Mouse (Mus musculus) embryo, embryonic 9.5 days (tissue): ENCODE data around the gene Ppp1r9b.

Experiments
- DNase-seq: peaks from one replicate; pipeline ENCODE4 v3.0.0-alpha.2; 2017; ENCODE audit errors: extremely low spot score

Ppp1r9b gene

DNA sequence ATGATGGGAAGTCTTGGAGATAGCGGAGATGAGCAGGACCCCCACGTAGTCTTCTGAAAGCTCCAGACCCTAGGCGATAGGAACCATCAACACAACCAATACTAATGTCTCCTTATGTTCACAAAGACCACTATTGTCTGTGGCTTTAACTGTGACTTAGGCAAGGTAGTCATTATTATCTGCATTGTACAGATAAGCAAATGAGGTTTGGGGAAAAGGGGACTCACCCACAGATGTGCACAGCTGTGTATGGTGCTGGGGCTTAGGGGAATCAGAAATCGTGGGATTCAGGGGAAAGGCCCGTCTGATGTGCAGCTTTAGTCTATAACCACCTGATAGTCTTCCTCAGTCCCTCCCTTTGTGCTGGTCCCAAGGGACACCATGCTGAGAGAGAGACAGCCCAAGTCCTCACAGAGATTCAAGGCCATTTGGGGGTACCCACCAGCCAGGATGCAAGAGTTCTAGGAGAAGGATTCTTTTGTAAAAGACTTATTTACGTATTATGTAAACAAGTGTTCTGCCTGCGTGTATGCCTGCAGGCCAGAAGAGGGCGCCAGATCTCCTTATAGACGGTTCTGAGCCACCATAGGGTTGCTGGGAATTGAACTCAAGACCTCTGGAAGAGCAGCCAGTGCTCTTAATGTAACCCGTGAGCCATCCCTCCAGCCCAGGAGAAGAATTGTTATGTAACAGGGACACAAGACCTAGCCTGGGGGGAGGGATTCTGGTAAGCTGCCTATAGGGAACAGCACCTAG is 31.6 kb downstream of the Ppp1r9b start:
- DNase-seq, result no peak

DNA sequence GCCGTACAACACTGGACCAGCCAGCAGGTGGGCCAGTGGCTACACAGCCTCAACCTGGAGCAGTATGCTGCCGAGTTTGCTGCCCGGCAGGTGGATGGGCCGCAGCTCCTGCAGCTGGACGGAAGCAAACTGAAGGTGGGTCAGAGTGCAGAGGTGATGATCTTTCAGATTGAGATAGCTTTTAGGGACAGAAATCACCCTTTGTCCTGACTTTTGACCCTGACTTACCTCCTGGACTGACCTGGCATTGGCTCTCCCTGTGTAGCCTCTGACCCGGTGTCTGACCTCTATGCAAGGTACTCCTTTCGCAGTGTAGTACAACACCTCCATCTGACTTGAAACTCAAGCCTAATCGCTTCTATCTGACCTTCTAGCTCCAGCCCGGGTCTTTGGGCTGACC is 32.6 kb downstream of the Ppp1r9b start:
- DNase-seq, result no peak

DNA sequence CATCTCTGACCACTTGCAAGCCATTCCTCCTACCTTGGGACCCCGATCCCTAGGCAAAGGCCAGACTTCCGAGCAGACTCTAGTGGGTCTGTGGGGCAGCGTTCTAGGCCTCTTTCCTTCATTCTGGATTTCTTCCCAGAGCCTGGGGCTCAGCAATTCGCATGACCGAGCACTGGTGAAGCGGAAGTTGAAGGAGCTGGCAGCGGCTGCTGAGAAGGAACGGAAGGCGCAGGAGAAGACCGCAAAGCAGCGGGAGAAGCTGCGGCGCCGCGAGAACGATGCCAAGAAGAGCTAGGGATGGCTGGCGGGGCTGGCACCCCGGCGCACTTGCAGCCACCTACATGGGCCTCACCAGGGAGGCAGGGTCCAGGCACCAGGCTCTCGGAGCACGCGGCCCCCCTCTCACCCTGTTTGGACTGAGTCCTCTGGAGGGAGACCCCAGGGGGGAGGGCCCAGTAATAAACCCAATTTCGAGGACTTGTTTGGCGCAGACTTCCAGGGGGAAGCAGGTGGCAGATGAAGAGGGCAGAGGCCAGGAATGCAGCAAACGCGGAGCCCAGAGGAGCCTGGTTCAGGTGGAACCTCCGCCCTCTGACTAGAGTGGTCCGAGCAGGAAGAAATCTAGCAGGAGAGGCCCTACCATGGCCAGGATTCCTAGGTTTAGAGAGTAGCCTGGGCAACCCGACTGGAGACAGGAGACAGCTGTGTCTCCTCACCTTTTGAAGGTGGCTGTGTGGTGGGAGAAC is 33.8 kb downstream of the Ppp1r9b start:
- DNase-seq, result no peak

DNA sequence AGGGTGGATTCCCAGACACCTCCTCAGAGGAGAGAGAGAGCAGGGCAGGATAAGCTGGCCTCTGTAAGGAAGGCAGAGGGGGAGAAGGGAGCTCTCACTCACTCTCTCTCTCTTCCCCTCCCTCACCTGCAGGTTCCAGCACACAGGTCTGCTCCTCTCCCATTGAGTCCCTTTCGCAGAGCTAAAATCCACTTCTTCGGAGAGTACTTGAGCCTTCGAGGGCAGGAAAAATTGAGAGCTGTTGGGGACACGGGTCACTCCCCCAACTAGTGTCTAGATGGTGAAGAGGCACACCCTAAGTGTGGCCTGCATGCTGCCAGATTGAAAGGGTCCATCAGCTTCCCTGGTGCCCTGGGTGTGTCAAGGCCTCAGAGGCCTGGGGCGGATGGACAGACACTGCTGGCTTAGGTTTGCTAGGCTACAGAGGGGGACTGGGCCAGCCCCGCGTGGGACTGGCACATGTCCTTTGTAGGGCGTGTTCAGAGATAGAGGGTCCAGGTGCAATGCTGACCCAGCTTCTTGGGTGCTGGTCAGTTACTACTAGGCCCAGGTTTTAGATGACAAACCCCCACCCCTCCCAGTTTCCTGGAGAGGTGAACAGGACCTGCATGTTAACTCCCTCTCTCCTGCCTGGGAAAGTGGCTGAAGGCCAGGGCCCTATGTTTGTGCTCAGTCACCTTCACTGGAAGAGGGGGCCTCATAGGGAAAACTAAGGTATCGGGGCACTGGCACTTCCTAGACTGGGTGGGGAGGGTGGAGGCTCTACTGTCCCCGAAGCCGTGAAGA is 34.6 kb downstream of the Ppp1r9b start:
- DNase-seq, result no peak

DNA sequence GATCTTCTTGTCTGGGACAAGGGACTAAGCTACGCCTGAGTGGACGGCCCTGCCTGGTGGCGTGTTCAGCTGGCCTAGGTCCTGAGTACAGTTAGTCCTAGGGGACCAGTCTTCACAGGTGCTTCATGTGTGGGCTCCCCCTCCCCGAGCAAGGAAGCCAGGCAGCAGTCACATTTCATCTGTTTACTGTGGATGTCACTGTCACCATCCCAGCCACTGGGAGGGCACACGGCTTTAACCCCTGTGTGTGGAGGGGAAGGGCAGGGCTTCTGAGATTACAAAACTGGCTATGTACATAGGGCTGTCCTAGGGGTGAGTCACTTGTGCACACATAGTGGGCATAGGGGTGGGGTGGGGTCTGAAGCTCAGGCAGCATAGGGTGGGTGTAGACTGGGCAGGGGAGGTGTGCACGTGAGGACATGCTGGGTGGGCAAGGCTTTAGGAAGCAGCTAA is 35.3 kb downstream of the Ppp1r9b start:
- DNase-seq, result no peak

DNA sequence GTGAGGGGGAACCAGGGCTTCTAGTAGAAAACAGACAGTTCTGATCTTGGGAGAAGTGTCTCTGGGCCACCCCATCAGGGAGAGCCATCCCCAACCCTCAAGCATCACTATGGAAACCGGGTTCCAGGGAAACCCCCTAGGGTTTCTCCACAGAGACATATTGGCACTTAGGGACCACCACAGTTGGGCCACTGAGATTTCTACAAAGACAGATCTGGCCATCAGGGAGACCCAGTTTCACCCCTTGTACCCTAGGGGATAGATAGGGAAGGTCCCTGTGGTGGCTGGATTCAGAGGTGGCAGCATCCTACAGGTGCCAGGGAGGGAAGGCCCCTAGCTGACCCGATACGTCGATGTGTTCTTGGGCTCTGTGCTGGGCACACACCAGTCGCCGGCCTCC is 36.0 kb downstream of the Ppp1r9b start:
- DNase-seq, result no peak

DNA sequence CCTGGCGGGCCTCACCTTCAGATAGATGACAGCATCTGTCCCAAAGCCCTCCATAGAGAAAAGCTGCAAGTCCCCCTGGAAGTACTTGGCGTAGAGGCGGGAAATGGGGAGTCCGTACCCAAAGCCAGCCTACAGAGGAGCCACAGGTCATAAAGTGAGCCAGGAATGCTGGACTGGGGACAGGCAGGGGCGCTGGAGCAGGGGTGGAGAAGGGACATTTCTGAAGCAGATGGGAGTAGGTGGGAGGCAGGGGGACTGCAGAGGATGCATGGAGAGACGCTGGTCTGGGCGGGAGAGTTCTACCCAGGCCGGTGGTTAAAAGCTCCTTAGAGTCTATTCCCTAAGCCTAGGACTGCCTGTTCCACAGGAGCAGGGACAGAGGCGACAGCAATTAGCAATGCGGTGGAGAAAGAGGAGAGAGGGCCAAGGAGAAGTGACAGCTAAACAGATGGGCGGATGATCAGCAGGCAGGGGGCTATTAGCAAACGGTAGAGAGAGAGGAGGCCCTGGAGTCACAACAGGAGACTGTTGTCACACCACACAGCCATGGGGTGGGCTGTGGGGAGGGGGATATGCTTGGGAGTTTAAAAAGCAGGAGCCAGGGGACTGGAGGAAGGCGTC is 37.1 kb downstream of the Ppp1r9b start:
- DNase-seq, result no peak

DNA sequence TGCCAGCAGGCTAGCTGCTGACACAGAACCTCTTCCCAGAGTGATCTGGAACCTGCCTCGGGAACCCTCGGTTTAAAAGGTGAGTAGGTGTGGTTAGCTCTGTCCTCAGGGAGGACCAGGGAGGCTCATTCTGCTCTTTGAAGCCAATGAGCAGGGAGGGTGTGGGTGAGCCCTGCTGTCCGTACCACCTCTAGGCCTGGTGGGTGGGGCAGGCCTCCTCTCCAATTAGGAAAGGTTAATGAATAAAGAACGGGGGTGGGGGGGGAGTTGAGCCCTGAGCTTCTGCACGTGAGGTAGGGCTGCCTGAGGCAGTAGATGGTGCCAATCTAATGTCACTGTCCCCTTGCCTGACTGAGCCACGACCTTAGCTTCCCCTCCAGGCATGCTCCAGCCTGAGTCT is 42.1 kb downstream of the Ppp1r9b start:
- DNase-seq, result no peak

DNA sequence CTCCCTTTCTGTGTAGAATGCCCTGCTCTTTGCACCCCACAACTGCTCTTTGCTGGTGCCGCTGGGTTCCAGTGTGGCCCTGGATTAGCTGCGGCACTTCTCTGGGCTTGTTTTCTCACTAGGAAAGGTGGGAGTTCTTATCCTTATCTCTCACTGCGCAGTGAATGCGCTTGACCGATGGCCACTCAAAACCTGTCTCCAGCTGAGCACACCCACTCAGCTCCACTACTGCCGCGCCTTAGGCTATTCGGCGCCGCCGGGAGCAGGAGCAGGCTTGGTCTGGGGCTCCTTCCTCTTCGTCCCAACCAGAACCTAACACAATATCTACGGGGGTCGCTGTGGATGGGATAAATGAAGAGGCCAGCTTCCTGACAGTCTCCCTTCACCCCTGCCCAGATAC is 42.8 kb downstream of the Ppp1r9b start:
- no peak for DNase-seq

DNA sequence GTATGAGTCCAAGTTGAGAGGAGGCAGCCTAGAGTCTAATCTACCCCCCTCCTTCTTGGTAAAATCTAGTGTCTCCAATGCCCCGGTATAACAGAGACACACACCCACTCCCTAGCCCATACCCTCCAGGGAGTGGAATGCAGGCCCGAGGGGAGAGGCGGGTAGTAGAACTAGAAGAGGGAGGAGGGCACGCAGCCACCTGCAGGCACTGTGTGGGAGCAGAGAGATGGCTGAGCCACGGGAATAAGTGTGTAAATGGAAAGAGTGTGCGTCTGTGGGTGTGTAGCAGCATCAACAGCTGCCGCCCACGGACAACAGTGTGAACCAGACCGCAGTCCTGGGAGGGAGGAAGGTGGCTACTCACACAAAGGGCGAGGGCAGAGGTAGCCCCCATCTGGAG is 44.1 kb downstream of the Ppp1r9b start:
- DNase-seq, result no peak

DNA sequence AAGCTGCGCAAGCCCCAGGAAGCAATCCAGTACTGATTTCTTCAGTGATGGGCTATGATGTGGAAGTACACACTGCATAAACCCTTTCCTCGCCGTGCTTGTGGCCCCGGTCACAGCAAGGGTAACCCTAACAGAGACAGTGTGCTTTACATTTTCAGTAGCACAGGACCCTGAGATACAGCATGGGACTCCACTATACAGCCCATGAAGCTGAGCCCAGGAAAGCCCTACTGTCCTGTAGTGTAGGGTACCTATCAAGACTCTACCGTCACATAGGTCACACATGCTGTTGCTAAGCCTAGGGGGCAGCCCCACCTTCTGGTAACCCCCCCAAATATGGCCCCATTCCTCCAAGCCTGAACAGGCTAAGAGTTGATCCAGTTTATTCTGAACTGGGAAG is 45.7 kb downstream of the Ppp1r9b start:
- no peak for DNase-seq

DNA sequence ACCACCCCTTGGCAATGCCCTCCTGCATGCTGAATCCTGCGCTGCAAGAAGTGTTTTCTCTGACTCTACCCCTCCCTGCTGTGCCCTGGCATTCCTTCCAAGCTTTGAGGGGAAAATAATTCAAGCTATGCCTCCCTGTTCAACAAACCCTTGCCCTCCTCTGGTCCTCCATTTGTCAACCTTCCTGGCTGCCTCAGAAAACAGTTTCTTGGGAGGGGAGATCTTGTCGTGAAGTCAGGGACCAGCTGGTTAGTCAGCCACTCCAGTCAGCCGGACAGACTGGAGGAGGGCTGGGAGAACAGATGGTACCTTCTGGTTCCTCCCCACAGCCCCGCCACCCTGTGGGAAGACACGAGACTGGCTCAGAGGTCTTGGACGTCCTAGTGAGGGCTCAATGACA is 46.5 kb downstream of the Ppp1r9b start:
- no peak for DNase-seq

DNA sequence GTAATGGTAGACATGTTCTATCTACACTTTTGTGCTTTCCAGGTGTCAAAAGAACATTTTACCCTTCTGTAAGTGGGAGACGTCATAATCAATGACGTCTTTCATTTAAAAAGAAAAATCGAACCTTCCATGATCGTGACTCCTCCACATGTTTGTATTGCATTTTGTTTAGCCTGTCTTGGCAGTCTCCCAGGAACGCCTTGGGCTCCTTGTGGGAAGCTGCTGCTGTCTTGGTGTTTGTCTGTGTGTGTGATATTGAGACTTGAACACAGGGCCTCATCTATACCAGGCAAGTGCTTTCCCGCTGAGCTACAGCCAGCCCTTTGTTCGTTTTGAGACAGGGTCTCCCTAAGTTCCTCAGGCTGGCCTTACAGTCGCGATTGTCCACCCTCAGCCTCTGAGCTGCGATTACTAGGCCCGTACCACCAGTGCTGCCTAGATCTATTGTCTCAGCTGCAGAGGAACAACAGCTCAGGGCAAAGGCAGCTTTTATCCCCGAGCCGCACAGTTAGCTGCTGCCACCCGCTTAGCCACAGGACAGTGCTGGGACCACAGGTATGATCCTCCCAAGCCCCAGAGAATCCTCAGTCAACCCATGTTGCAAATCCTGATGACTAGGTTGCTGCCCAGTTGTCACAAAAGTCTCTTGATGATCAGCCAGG is 47.5 kb downstream of the Ppp1r9b start:
- no peak for DNase-seq

DNA sequence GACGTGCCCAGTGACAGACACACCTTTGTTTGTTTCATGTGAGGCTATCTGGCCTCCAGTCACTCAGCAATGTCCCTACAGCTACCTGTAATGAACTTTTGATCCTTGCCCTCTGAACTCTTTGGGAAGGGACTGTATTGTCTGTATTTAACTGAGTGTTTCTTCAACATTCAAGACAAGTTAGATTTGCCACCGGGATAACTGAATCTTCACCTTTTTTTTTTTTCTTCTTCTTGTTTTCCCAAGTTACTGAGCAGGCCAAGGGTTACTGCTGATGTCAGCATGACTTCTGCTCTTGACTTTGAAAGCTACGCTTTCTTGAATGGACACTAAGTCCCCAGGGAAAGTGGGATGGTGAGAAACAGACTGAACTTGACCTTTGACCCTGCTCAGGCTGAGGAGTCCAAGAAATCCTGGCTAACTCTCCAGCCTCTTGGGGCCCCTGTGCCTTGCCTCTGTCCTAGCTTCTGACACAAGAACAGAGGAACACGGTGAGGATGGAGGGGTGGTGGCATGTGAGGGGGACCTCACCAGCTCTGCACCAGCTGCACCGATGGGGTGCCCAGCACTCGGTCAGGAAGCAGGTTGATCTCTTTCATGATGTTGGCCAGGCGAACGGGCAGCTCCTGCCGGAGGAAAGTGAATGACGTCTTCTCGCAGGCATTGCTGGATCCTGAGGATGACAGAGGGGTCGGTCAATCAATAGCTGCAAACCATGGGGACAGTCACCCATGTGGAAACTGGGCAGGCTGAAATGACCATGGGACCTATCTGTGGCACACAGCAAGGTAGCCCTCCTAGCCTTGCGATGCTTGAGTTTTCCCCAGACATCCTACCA is 48.2 kb downstream of the Ppp1r9b start:
- DNase-seq, result no peak

DNA sequence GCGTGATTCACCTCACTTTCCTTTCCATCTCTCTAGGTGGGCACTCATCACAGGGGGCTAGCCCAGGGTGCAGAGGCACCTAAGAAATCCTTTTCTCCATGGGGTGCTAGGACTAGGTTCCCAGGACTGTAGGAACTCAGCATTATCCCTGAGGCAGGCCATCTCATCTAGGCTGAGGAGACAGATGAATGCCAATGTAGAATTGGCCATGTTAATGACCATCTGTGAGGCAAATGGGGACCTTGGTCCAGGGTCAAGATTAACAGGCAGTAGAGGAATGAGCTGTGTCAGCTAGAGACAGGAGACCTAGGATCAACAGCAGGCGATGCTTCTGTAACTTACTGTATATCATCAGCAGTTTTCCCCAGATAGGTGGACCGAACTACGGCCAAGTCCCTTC is 48.9 kb downstream of the Ppp1r9b start:
- DNase-seq, result no peak

DNA sequence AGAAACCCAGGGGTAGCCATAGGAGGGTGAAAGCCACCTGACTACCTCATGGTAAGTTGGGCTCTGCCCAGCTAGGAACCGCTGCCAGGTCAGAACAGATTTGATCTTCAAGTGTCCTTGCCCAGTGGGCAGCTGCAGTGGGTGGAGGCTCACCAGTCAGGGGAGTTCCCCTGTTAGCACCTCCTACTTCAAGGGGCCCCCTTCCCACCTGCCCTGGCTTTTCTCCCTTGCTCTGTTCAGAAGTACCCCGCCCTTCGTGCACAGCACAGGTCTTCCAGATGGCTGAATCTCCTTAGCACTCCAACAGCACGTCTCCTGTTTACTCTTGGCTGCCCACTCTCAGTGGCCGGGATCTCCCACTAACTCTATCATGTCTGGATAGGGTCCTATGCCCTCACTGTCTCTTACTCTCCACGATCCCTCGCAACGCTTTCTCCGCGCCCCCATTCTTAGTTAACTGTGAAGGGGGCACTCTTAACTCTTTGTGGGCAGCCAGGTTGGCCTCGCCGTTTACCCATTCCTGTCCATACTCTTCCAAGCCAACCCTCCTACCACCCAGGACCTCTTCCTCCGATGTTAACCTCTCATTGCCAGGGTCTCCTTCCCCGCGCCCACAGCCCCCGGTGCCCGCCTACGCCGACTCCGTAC is 49.8 kb downstream of the Ppp1r9b start:
- DNase-seq, result no peak

DNA sequence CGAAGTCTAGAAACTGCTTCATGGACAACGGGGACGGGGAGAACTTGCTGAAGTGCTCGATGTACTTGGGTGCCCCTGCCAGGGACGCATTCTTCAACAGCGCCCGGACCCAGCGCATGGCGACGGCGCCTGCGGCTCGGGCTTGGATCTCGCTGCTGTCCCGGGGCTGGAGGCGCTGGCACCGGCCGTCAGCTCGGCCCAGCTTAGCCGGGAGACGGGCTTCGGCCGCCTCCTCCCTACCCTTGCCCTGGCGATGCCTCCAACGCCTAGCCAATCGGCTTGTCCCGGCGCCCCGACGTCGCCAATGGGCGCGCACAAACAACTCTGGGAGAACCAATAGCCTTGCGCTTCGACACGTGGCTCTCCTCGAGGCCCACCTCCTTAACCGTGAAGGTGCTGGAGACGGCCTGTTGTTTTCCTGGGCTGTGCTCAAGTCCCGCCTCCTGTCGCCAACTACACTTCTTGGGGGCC is 50.3 kb downstream of the Ppp1r9b start, which contains the start of gene Pdk2:
TSS of gene Pdk2 (minus strand) at position 216 of the 471 bp plus-strand sequence.
- peak; percentile 91 for DNase-seq

DNA sequence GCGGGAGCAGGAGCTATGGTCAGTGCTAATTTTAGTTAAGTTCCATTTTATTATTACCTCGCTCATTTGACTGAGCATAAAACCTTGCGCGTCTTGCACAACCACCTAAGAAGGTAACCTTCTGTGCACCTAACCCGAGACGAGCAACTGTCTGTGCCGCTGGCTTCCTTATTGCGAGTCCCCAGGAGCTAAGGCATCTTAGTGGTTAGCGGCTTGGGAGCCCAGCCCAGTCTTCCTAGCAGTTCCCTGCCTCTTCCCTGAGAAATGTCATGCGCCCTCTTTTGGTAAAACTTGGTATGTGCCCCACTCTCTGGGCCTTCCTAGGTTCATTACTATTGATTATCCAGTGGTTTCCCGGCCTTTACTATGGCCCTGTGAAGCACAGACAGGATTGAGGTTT is 51.3 kb downstream of the Ppp1r9b start:
- peak; percentile 88 for DNase-seq

DNA sequence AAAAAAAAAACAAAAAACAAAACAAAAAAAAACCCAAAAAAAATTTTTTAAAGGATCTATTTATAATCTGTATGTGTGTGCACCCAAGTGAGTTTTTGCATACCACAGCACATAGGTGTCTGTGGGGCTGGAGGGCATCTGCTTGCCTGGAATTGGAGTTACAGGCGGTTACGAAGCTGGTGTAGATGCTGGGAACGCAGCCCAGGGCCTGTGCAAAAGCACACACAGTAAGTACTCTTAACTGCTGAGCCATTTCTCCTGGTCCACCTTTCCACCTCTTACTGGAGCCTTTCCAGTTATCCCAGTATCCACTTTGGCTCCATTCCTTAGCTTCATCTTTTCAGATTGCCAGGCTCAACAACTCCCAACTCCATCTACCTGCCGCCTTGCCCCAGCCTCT is 52.2 kb downstream of the Ppp1r9b start:
- DNase-seq, result no peak

DNA sequence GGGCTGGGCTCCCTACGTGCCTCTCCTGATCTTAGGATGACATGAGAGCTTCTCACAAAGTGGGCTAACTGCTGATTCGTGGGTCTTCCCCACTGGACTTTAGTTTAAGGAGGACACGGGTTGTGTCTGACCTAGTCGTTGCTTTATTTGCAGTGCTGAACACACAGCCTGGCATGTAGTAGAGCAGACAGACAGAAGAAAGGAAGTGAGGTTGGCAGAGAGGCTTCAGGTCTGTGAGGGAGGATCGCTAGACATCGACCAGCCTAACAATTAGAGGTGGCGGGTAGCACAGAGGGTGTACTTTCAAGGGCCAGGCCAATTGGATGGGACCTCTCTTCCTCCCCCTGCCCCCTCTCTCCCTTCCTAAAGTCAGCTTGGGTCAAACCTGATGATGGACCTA is 52.8 kb downstream of the Ppp1r9b start:
- no peak for DNase-seq
